Comparison of ENCODE assay signal across 27 mouse cellular contexts in the genomic region with DNA sequence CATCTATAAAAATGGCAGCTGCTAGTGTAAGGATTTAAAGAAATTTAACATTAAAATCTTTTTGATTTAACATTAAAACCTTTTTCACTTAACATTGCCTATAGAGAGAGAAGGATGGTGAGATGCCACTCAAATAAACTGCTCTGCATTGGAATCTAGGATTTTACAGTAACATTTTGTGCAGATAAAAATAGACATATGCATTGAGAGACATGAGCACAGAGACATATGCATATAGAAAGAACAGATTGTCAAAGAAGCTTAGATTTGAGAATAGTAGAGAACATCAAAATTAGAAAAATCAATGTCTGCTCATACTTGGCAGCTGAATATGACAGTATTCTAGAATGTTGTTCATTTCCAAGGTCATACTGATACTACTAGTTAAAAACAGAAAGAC.
DNase-seq lines count a peak whose midpoint lies in the region; ATAC-seq and TF ChIP-seq lines count a peak whose summit lies in the region.
"Had no signal": no experiment of that assay in that cellular context is flagged by ENCODE, and none has a peak within 500 bp of the region (broad histone marks: within the 10 kb centered on the region; RNA-seq: fewer than 3 reads in every experiment).

No protein-coding gene starts in this region.

- no peaks in the 10 kb centered on the region for H3K4me1 ChIP-seq in forebrain, embryonic 16.5 days (replicated peaks; ENCODE audit: control insufficient read depth, insufficient read depth, low read length)
- H3K4me1 ChIP-seq in forebrain, embryonic 15.5 days = no peaks in the 10 kb centered on the region
- H3K4me1 ChIP-seq: embryonic facial prominence, embryonic 13.5 days; embryonic facial prominence, embryonic 15.5 days had no signal

- no peaks in the 10 kb centered on the region for H3K9me3 ChIP-seq in forebrain, embryonic 16.5 days (ENCODE audit: control insufficient read depth, low read length)
- no peaks in the 10 kb centered on the region for H3K9me3 ChIP-seq in forebrain, embryonic 15.5 days
- H3K9me3 ChIP-seq: embryonic facial prominence, embryonic 15.5 days had no signal

- no peaks in the 10 kb centered on the region for H3K27me3 ChIP-seq in forebrain, embryonic 16.5 days (replicated peaks; ENCODE audit: control insufficient read depth, insufficient read depth, low read length)
- no peaks in the 10 kb centered on the region for H3K27me3 ChIP-seq in forebrain, embryonic 15.5 days
- H3K27me3 ChIP-seq: CH12.LX; embryonic facial prominence, embryonic 13.5 days; embryonic facial prominence, embryonic 15.5 days had no signal

- no peak for TF ChIP-seq CTCF in brain, embryonic 14.5 days (IDR thresholded peaks at IDR 0.05; ENCODE audit: borderline replicate concordance, extremely low read depth, insufficient read depth, insufficient read length)

- no peak overlapping the region for H3K27ac ChIP-seq in forebrain, embryonic 16.5 days (ENCODE audit: low read length)
- H3K27ac ChIP-seq in forebrain, embryonic 15.5 days (replicated peaks) = no peak overlapping the region
- H3K27ac ChIP-seq: embryonic facial prominence, embryonic 13.5 days; embryonic facial prominence, embryonic 15.5 days; gastrocnemius, adult 2 months had no signal

- no peak overlapping the region for H3K9ac ChIP-seq in forebrain, embryonic 16.5 days (replicated peaks; ENCODE audit: low read depth, low read length)
- no peak overlapping the region for H3K9ac ChIP-seq in forebrain, embryonic 15.5 days (replicated peaks)
- H3K9ac ChIP-seq: embryonic facial prominence, embryonic 13.5 days; embryonic facial prominence, embryonic 15.5 days had no signal

- H3K4me3 ChIP-seq in forebrain, embryonic 16.5 days (replicated peaks; ENCODE audit: low read length) = no peak overlapping the region
- no peak overlapping the region for H3K4me3 ChIP-seq in forebrain, embryonic 15.5 days
- H3K4me3 ChIP-seq: embryonic facial prominence, embryonic 13.5 days; embryonic facial prominence, embryonic 15.5 days; erythroblast, embryonic 14.5 days; gastrocnemius, adult 2 months had no signal

- DNase-seq in frontal cortex, postnatal 14 days (ENCODE audit: low spot score in 2 of 2) = no peak
- DNase-seq in brain, embryonic 14.5 days (ENCODE audit: low read depth) = peak; percentile 23
- peak; percentile 33 for DNase-seq in telencephalon, adult 2 months (ENCODE audit: low read depth, low spot score)
- DNase-seq in kidney, postnatal 4 days = no peak
- DNase-seq in heart, adult 18-20 months = no peak
- DNase-seq: adrenal gland, adult 8-10 months; adrenal gland, postnatal 14 days; adrenal gland, postnatal 36 days; cerebellum, adult 11 months; cerebellum, adult 18-20 months; cerebellum, adult 8-10 months; cerebellum, adult 9-11 months; cerebellum, postnatal 14 days; cerebellum, postnatal 36 days; embryo, embryonic 11 days; gastrocnemius, adult 2 months had no signal

- ATAC-seq in forebrain, embryonic 16.5 days = peak; percentile 59; the same call in 1 of the 2 replicates
- no peak; the same call in 1 of the 2 replicates for ATAC-seq in forebrain, embryonic 15.5 days (replicated peaks)
- peak; percentile 99 for ATAC-seq in frontal cortex, adult (ENCODE audit: low TSS enrichment)
- ATAC-seq: activated CD4-positive, CD25-positive, alpha-beta regulatory T cell, adult 4 months; CD4-positive, CD25-positive, alpha-beta regulatory T cell, adult 4 months; Patski had no signal

- no peak overlapping the region for H3K4me2 ChIP-seq in forebrain, embryonic 16.5 days (ENCODE audit: low read length)
- no peak overlapping the region for H3K4me2 ChIP-seq in forebrain, embryonic 15.5 days (replicated peaks)
- H3K4me2 ChIP-seq: embryonic facial prominence, embryonic 13.5 days; embryonic facial prominence, embryonic 15.5 days had no signal

- no peaks in the 10 kb centered on the region for H3K36me3 ChIP-seq in forebrain, embryonic 16.5 days (ENCODE audit: control insufficient read depth, insufficient read depth)
- no peaks in the 10 kb centered on the region for H3K36me3 ChIP-seq in forebrain, embryonic 15.5 days
- H3K36me3 ChIP-seq: embryonic facial prominence, embryonic 13.5 days; embryonic facial prominence, embryonic 15.5 days; G1E had no signal

- TF ChIP-seq POLR2A in brain, embryonic 14.5 days (IDR thresholded peaks at IDR 0.05; ENCODE audit: borderline replicate concordance, extremely low read depth, insufficient read depth, insufficient read length, poor library complexity, severe bottlenecking) = no peak

Comparison
In these comparisons a context has a peak if more than half of its experiments do, and no peak if none do; other contexts are left out.
1. DNase-seq: peak in brain, embryonic 14.5 days (single experiment) and telencephalon, adult 2 months (single experiment); none in frontal cortex, postnatal 14 days (0 of 2), kidney, postnatal 4 days (0 of 2) and heart, adult 18-20 months (0 of 2).